Mouse (Mus musculus): ENCODE data around the gene Trappc6b.
A peak's percentile ranks its signal among the peaks of the same experiment; 100 is the strongest.

The Trappc6b gene

GRCm38 (mm10) chr12:59055196-59055850, 5.9 kb downstream of the Trappc6b start:
- DNase-seq (ENCODE audit: low spot score in 2 of 2) = no peak

DNA sequence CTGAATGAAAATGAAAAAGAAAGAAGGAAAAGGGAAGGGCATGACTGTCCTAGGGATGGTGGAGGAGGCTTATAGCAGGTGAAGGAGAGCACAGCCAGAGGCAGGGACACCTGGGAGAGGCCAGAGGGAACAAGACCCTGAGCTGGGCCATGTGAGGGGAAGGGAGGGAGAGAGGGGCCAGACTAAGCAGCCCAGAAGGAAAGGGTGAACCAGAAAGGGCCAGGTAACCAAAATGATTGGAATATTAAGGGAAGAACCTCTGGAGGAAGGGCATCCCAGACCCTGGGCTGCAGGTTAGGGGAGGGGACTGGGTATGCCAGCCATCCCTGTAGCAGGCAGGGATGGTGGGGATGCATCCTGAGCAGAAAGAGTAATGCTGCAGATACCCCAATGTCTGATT, 7.3 kb downstream of the Trappc6b start:
- DNase-seq (ENCODE audit: low spot score in 2 of 2) = no peak

DNA sequence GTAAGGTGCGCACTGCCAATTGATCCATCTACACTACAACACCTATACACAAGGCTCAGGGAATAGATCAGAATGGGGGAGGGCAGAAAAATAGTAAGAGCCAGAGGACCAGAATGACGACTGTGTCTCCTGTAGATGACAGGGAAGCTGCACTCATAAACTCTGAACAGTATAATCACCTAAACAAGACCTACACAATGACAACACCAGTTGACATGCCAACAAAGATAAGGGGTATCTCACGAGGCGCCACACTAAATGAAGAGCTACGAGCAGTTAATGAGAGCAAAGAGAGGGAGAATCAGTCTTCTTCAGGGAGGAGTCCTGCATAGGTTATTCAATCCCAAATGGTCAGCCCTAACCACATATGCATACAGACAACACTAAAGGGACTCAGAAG, 8.1 kb downstream of the Trappc6b start:
- DNase-seq (ENCODE audit: low spot score in 2 of 2) = no peak

DNA sequence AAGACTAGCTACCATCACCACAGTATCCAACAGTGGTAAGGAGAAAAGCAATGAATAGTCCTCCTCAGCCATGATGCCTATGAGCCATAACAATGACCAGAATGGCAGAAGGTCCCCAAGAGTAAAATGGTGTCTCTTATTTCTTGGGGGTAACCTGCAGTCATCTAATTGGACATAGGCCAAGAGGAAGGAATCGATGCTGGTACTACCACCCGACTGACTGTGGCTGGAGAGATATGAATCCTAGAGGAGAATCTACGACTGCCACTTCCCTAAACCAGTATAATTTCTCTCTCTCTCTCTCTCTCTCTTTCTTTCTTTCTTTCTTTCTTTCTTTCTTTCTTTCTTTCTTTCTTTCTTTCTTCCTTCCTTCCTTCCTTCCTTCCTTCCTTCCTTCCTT, 8.8 kb downstream of the Trappc6b start:
- DNase-seq (ENCODE audit: low spot score in 2 of 2) = no peak

DNA sequence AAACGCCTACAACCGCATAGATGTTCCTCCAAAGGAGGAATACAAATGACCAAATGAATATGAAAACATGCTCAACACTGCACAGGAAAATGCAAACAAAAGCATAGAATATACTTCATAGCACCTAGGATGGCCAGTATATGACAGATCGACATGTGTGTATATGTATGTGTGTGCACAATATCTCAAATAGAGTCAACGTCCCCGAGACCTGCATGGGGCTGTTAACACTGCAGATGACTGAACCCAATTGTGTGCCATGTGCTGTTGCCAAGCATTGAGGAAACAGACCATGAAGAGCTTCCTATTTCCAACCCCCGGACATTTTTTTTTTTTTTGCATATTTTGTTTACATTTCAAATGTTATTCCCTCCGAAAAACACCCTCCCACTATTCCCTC, 20.4 kb downstream of the Trappc6b start:
- no peak for DNase-seq (ENCODE audit: low spot score in 2 of 2)

DNA sequence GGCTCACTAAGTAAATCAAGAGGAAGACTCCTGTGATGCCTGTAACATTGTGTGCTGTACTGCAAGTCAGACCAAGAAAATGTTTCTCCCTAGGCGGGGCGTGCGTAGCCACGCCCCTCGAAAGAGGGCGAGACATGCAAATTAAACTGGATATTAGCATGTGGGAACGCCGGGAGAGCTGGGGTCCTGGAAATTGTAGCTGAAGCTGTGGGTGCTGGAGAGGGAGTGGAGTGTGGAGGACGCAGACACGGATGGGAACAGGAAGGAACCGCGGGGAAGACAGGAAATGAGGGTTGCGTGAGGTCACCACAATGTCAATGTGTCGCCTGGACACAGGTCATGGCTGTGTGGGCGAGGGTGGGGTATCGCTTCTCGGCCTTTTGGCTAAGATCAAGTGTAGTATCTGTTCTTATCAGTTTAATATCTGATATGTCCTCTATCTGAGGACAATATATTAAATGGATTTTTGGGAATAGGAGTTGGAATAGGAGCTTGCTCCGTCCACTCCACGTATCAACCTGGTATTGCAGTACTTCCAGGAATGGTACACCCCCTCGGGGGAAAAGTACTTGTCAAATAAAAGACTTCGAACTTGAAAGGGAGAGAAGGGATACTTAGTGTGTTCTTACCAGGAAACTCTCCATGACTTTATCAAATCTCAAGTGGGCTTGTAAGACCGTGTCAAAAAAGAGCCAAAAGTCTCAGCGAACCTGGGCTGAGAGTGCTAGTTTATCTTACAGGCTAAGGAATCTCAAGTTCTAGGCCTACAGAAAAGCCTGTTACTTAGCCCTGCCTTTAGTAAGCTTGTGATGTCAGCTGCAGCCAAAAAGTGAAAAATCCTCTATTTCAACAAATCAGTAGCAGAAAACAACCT, 21.1 kb downstream of the Trappc6b start:
- no peak for DNase-seq (ENCODE audit: low spot score in 2 of 2)

DNA sequence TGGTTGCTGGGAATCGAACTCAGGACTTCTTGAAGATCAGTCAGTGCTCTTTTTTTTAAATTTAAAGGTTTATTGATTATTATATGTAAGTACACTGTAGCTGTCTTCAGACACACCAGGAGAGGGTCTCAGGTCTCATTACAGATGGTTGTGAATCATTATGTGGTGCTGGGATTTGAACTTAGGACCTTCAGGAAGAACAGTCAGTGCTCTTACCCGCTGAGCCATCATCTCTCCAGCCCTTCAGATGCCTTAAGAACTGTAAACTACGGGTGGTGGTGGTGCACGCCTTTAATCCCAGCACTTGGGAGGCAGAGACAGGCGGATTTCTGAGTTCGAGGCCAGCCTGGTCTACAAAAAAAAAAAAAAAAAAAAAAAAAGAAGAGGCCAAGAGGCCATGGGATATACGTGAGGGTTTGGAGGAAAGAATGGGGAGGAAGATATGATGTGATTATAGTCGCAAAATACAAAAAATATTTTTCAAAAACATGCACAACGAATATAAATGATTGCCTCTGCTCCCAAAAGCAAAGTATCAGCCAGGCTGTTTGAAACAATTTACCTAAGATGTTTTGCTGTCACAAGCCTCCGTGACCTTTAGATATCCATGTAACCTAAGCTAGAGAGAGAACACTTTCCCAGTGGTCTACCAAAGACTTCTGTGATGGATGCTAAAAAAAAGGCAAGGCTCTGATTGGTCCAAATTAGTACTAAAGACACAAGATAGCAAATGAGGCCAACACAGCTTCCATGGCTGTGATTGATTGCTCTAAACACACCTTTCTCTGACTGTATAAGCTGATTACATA, 21.9 kb downstream of the Trappc6b start:
- DNase-seq (ENCODE audit: low spot score in 2 of 2) = no peak

DNA sequence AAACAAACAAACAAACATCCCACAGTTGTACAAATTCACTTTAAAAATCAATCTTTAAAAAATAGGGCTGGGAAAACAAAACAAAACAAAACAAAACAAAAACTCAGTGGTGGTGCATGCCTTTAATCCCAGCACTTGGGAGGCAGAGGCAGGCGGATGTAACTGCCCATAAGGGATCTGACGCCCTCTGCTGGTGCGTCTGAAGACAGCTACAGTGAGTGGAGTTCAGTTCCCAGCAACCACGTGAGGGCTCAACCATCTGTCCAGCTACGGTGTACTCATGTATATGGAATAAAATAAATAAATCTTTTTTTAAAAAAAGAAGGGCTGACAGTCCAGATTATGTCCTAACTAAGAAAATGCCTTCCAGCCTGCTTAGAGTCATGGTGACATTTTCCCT, 29.2 kb downstream of the Trappc6b start:
- peak in 1 of 2 experiments; percentile 12 for DNase-seq (ENCODE audit: low spot score in 2 of 2)

DNA sequence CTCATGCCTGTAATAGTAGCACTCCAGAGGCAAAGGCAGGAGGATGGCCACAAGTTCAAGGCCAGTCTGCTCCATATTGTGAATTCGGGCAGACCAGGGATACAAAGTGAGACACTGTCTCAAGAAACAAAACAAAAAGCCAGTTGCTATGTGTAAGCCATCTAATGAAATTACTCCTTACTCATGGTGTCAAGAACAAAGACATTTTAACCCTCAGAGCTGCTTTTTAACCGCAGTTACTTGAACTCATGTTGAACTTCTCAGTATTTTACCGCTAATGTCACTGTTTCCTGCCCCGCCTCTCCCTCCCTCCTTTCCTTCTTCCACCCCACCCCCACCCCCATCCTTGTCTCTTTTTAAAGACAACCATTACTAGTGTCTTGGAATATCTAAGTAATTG, 40.0 kb downstream of the Trappc6b start:
- no peak for DNase-seq (ENCODE audit: low spot score in 2 of 2)

GRCm38 (mm10) chr12:59019891-59020290, 41.4 kb downstream of the Trappc6b start:
- no peak for DNase-seq (ENCODE audit: low spot score in 2 of 2)

DNA sequence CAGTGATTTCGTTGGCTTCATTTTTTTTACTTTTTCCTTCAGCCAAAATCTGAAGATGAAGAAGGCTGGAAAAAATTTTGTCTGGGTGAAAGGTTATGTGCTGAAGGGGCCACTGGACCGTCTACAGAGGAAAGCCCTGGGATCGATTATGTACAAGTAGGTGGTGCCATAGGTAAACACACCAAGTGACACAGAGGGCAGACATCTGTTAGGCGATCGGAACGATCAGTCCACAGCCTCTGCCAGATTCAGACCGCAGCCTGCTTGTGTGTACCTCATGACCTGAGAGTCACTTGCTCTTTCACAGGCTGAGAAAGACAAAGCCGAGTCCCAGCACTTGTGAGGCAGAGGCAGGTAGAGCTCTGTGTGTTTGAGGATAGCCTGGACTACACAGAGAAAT, 43.3 kb downstream of the Trappc6b start:
- no peak for DNase-seq (ENCODE audit: low spot score in 2 of 2)

DNA sequence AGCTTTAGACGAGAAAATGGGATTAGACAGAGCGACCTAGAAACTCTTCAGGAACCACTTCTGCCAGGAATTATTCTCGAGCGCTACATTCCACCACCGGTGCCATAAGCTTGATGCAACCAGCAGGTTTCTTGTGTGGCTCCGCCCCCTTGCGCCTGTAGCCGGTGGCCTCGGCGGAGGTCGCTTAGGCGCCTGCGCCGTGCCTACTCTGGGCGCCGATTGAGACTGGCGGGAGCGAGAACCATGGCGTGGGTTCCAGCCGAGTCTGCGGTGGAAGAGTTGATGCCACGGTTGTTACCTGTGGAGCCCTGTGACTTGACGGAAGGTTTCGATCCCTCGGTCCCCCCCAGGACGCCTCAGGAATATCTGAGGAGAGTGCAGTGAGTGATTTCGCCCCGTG, 48.0 kb downstream of the Trappc6b start, which contains the start of gene Gemin2:
TSS of gene Gemin2 (plus strand) at position 160 of the 400 bp plus-strand sequence.
- peak; percentile 89 for DNase-seq (ENCODE audit: low spot score in 2 of 2)

DNA sequence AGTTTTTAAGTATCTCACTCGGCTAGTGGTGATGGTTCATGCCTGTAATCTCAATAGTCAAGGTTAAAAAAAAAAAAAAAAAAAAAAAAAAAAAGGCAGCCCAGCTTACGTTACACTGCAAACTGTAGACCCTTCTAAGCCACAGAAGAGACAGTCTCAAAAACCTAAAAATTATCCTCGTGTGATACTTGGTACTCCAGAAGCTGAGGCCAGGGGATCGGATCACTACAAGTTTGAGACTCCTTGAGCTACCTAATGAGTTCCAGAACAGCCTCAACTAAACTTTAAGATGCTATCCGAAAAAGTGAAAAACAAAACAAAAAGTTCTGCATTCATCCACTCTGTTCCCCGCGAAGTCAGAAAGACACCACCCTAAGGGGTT, 48.6 kb downstream of the Trappc6b start:
- DNase-seq (ENCODE audit: low spot score in 2 of 2) = peak in 1 of 2 experiments; percentile 11

- peak; percentile 98 to 99 for DNase-seq (ENCODE audit: low spot score in 2 of 2)
These were observed 49.2 kb downstream of the Trappc6b start, which contains the start of gene Sec23a for GRCm38 (mm10) chr12:59011844-59012709. TSS of gene Sec23a (minus strand) at chr12:59012017.

GRCm38 (mm10) chr12:59011275-59011843, 49.9 kb downstream of the Trappc6b start:
- DNase-seq (ENCODE audit: low spot score in 2 of 2) = no peak

GRCm38 (mm10) chr12:59010482-59010881, 50.8 kb downstream of the Trappc6b start:
- peak in 1 of 2 experiments; percentile 23 for DNase-seq (ENCODE audit: low spot score in 2 of 2)

Measured in thymus, postnatal 10 days (tissue).